Mouse (Mus musculus): ENCODE results near the gene Gstz1. TPM values are rescaled to one million over a fixed set of nuclear protein-coding genes. Genes with fewer than 3 reads are reported as not detected.
A peak's percentile ranks its signal among the peaks of the same experiment; 100 is the strongest.

Gstz1 gene
- total RNA-seq (2018; cell fraction: chromatin; rRNA removed) = 10 to 100 TPM in 22 of 26 experiments, 1 to 10 TPM in 4; 5.4 to 33.0 (median 21.4) TPM
- 10 to 100 TPM in 25 of 26 experiments, 1 to 10 TPM in 1; 9.2 to 17.6 (median 13.8) TPM for total RNA-seq (2018; cell fraction: cytosol; rRNA removed)
- total RNA-seq (2018; cell fraction: nucleus; rRNA removed) = 10 to 100 TPM in 18 of 26 experiments, 1 to 10 TPM in 8; 4.3 to 37.5 (median 16.8) TPM
- 14.6 to 20.4 TPM (median 19.2 TPM) in 3 replicates for polyA plus RNA-seq (2018)

- Histone ChIP-seq H3K4me3 (ENCODE audit: inconsistent target) (peak within 1 kb of the TSS; percentile 72), H3K27ac (peak within 1 kb of the TSS; percentile 75), H3K79me2 (ENCODE audit: inconsistent target) (no peaks in the 10 kb centered on the region; the same call in 1 of the 2 replicates), H3K36me3 (ENCODE audit: inconsistent target) (no peaks in the 10 kb centered on the region)
- under 1% methylated on average over 27 of the region's 27 CpGs for WGBS (ENCODE audit: missing documents)
Measured at GRCm38 (mm10) chr12:87146966-87147365, at the start of gene Gstz1. Gstz1 (plus strand) TSS chr12:87147165.

GRCm38 (mm10) chr12:87100331-87100730 is 46.6 kb upstream of the Gstz1 start:
- no peak overlapping the region for H3K27ac ChIP-seq
- no peaks in the 10 kb centered on the region for H3K79me2 ChIP-seq (ENCODE audit: inconsistent target)
- WGBS (ENCODE audit: missing documents) = 93% methylated on average over 4 of the region's 4 CpGs
- no peak overlapping the region for H3K4me3 ChIP-seq (ENCODE audit: inconsistent target)
- no peaks in the 10 kb centered on the region for H3K36me3 ChIP-seq (ENCODE audit: inconsistent target)

GRCm38 (mm10) chr12:87102165-87102631 is 44.8 kb upstream of the Gstz1 start, which contains the start of gene Ngb:
Ngb (minus strand) TSS chr12:87102539.
- no peak within 1 kb of the TSS for H3K27ac ChIP-seq
- no peak within 1 kb of the TSS for H3K4me3 ChIP-seq (ENCODE audit: inconsistent target)
- H3K36me3 ChIP-seq (ENCODE audit: inconsistent target) = no peaks in the 10 kb centered on the region
- 19% methylated on average over 32 of the region's 32 CpGs for WGBS (ENCODE audit: missing documents)
- no peaks in the 10 kb centered on the region for H3K79me2 ChIP-seq (ENCODE audit: inconsistent target)

GRCm38 (mm10) chr12:87103471-87103870 is 43.5 kb upstream of the Gstz1 start:
- H3K79me2 ChIP-seq (ENCODE audit: inconsistent target) = no peaks in the 10 kb centered on the region
- no peak overlapping the region for H3K27ac ChIP-seq
- 87% methylated on average over 4 of the region's 4 CpGs for WGBS (ENCODE audit: missing documents)
- H3K36me3 ChIP-seq (ENCODE audit: inconsistent target) = no peaks in the 10 kb centered on the region
- H3K4me3 ChIP-seq (ENCODE audit: inconsistent target) = no peak overlapping the region

- WGBS (ENCODE audit: missing documents) = 18% methylated on average over 4 of the region's 4 CpGs
- Histone ChIP-seq H3K4me3 (ENCODE audit: inconsistent target) (no peak overlapping the region), H3K36me3 (ENCODE audit: inconsistent target) (no peaks in the 10 kb centered on the region), H3K79me2 (ENCODE audit: inconsistent target) (no peaks in the 10 kb centered on the region), H3K27ac (no peak overlapping the region)
Measured at GRCm38 (mm10) chr12:87104796-87105195, 42.2 kb upstream of the Gstz1 start.

- 64% methylated on average over 3 of the region's 3 CpGs for WGBS (ENCODE audit: missing documents)
- Histone ChIP-seq H3K36me3 (ENCODE audit: inconsistent target) (no peaks in the 10 kb centered on the region), H3K79me2 (ENCODE audit: inconsistent target) (no peaks in the 10 kb centered on the region), H3K27ac (no peak overlapping the region), H3K4me3 (ENCODE audit: inconsistent target) (no peak overlapping the region)
Measured at GRCm38 (mm10) chr12:87107357-87107977, 39.5 kb upstream of the Gstz1 start.

- H3K79me2 ChIP-seq (ENCODE audit: inconsistent target) = no peaks in the 10 kb centered on the region
- no peak overlapping the region for H3K27ac ChIP-seq
- WGBS (ENCODE audit: missing documents) = 91% methylated on average over 4 of the region's 4 CpGs
- H3K4me3 ChIP-seq (ENCODE audit: inconsistent target) = no peak overlapping the region
- H3K36me3 ChIP-seq (ENCODE audit: inconsistent target) = peaks cover 2% of the 10 kb centered on the region; the same call in 1 of the 2 replicates
Measured at GRCm38 (mm10) chr12:87121918-87122589, 24.9 kb upstream of the Gstz1 start.

- H3K4me3 ChIP-seq (ENCODE audit: inconsistent target) = no peak overlapping the region
- no peaks in the 10 kb centered on the region for H3K79me2 ChIP-seq (ENCODE audit: inconsistent target)
- H3K27ac ChIP-seq = no peak overlapping the region
- H3K36me3 ChIP-seq (ENCODE audit: inconsistent target) = no peaks in the 10 kb centered on the region; the same call in 1 of the 2 replicates
- 91% methylated on average over 4 of the region's 4 CpGs for WGBS (ENCODE audit: missing documents)
Measured at GRCm38 (mm10) chr12:87127256-87127655, 19.7 kb upstream of the Gstz1 start.

GRCm38 (mm10) chr12:87130224-87130623 is 16.7 kb upstream of the Gstz1 start:
- Histone ChIP-seq H3K36me3 (ENCODE audit: inconsistent target) (no peaks in the 10 kb centered on the region; the same call in 1 of the 2 replicates), H3K79me2 (ENCODE audit: inconsistent target) (no peaks in the 10 kb centered on the region), H3K27ac (no peak overlapping the region), H3K4me3 (ENCODE audit: inconsistent target) (no peak overlapping the region)
- WGBS (ENCODE audit: missing documents) = 89% methylated on average over 4 of the region's 4 CpGs

GRCm38 (mm10) chr12:87131181-87131580 is 15.8 kb upstream of the Gstz1 start:
- H3K79me2 ChIP-seq (ENCODE audit: inconsistent target) = no peaks in the 10 kb centered on the region
- 90% methylated on average over 2 of the region's 2 CpGs for WGBS (ENCODE audit: missing documents)
- H3K27ac ChIP-seq = no peak overlapping the region
- H3K36me3 ChIP-seq (ENCODE audit: inconsistent target) = no peaks in the 10 kb centered on the region; the same call in 1 of the 2 replicates
- no peak overlapping the region for H3K4me3 ChIP-seq (ENCODE audit: inconsistent target)

- WGBS (ENCODE audit: missing documents) = 82% methylated on average over 3 of the region's 3 CpGs
- no peaks in the 10 kb centered on the region for H3K79me2 ChIP-seq (ENCODE audit: inconsistent target)
- no peak overlapping the region for H3K4me3 ChIP-seq (ENCODE audit: inconsistent target)
- no peak overlapping the region for H3K27ac ChIP-seq
- no peaks in the 10 kb centered on the region; the same call in 1 of the 2 replicates for H3K36me3 ChIP-seq (ENCODE audit: inconsistent target)
Measured at GRCm38 (mm10) chr12:87131619-87132018, 15.3 kb upstream of the Gstz1 start.

- Histone ChIP-seq H3K4me3 (ENCODE audit: inconsistent target) (no peak overlapping the region), H3K27ac (no peak overlapping the region), H3K79me2 (ENCODE audit: inconsistent target) (no peaks in the 10 kb centered on the region), H3K36me3 (ENCODE audit: inconsistent target) (no peaks in the 10 kb centered on the region; the same call in 1 of the 2 replicates)
- 88% methylated on average over 6 of the region's 6 CpGs for WGBS (ENCODE audit: missing documents)
Measured at GRCm38 (mm10) chr12:87132210-87132609, 14.8 kb upstream of the Gstz1 start.

- no peak overlapping the region for H3K27ac ChIP-seq
- no peaks in the 10 kb centered on the region for H3K36me3 ChIP-seq (ENCODE audit: inconsistent target)
- H3K4me3 ChIP-seq (ENCODE audit: inconsistent target) = no peak overlapping the region
- 94% methylated on average over 9 of the region's 9 CpGs for WGBS (ENCODE audit: missing documents)
- H3K79me2 ChIP-seq (ENCODE audit: inconsistent target) = no peaks in the 10 kb centered on the region
Measured at GRCm38 (mm10) chr12:87132784-87133183, 14.2 kb upstream of the Gstz1 start.

GRCm38 (mm10) chr12:87137439-87138341 is 9.3 kb upstream of the Gstz1 start:
- Histone ChIP-seq H3K79me2 (ENCODE audit: inconsistent target) (no peaks in the 10 kb centered on the region), H3K27ac (no peak overlapping the region), H3K36me3 (ENCODE audit: inconsistent target) (no peaks in the 10 kb centered on the region), H3K4me3 (ENCODE audit: inconsistent target) (no peak overlapping the region)
- WGBS (ENCODE audit: missing documents) = 94% methylated on average over 15 of the region's 15 CpGs

All from macrophage (primary cell).